Mouse (Mus musculus): Measurements from ENCODE around the gene Gm20696.
A peak's percentile ranks its signal among the peaks of the same experiment; 100 is the strongest.

Gene Gm20696

GRCm38 (mm10) chr6:99566921-99567320 is 99.7 kb downstream of the Gm20696 start:
- no peak for DNase-seq (ENCODE audit: low spot score in 2 of 2)

- no peak for DNase-seq (ENCODE audit: low spot score in 2 of 2)
Measured at GRCm38 (mm10) chr6:99564766-99565165, 101.8 kb downstream of the Gm20696 start.

GRCm38 (mm10) chr6:99556950-99557349 is 109.6 kb downstream of the Gm20696 start:
- no peak for DNase-seq (ENCODE audit: low spot score in 2 of 2)

- DNase-seq (ENCODE audit: low spot score in 2 of 2): no peak
Measured at GRCm38 (mm10) chr6:99552816-99553215, 113.8 kb downstream of the Gm20696 start.

GRCm38 (mm10) chr6:99546416-99546815 is 120.2 kb downstream of the Gm20696 start:
- no peak for DNase-seq (ENCODE audit: low spot score in 2 of 2)

- DNase-seq (ENCODE audit: low spot score in 2 of 2): no peak
Measured at GRCm38 (mm10) chr6:99545437-99545836, 121.2 kb downstream of the Gm20696 start.

GRCm38 (mm10) chr6:99541105-99541504 is 125.5 kb downstream of the Gm20696 start:
- no peak for DNase-seq (ENCODE audit: low spot score in 2 of 2)

- DNase-seq (ENCODE audit: low spot score in 2 of 2): no peak
Measured at GRCm38 (mm10) chr6:99540653-99541052, 125.9 kb downstream of the Gm20696 start.

- DNase-seq (ENCODE audit: low spot score in 2 of 2): no peak
Measured at GRCm38 (mm10) chr6:99540146-99540545, 126.5 kb downstream of the Gm20696 start.

- no peak for DNase-seq (ENCODE audit: low spot score in 2 of 2)
Measured at GRCm38 (mm10) chr6:99538194-99538941, 128.2 kb downstream of the Gm20696 start.

GRCm38 (mm10) chr6:99534211-99534745 is 132.3 kb downstream of the Gm20696 start:
- no peak for DNase-seq (ENCODE audit: low spot score in 2 of 2)

GRCm38 (mm10) chr6:99532458-99532857 is 134.1 kb downstream of the Gm20696 start:
- no peak for DNase-seq (ENCODE audit: low spot score in 2 of 2)

GRCm38 (mm10) chr6:99528972-99529371 is 137.6 kb downstream of the Gm20696 start:
- DNase-seq (ENCODE audit: low spot score in 2 of 2): no peak

- DNase-seq (ENCODE audit: low spot score in 2 of 2): no peak
Measured at GRCm38 (mm10) chr6:99527457-99528105, 139.0 kb downstream of the Gm20696 start.

- DNase-seq (ENCODE audit: low spot score in 2 of 2): no peak
Measured at GRCm38 (mm10) chr6:99525351-99525750, 141.2 kb downstream of the Gm20696 start.

GRCm38 (mm10) chr6:99523679-99524370 is 142.8 kb downstream of the Gm20696 start:
- no peak for DNase-seq (ENCODE audit: low spot score in 2 of 2)

- DNase-seq (ENCODE audit: low spot score in 2 of 2): peak; percentile 47 to 76
Measured at GRCm38 (mm10) chr6:99523109-99523632, 143.4 kb downstream of the Gm20696 start.

GRCm38 (mm10) chr6:99522359-99523108 is 144.1 kb downstream of the Gm20696 start, which contains the start of gene Foxp1:
Gene Foxp1 (minus strand): TSS chr6:99522721.
- DNase-seq (ENCODE audit: low spot score in 2 of 2): peak; percentile 64 to 81

- DNase-seq (ENCODE audit: low spot score in 2 of 2): peak; percentile 49 to 81
Measured at GRCm38 (mm10) chr6:99521641-99522358, 144.8 kb downstream of the Gm20696 start.

GRCm38 (mm10) chr6:99521038-99521640 is 145.5 kb downstream of the Gm20696 start:
- peak; percentile 19 to 79 for DNase-seq (ENCODE audit: low spot score in 2 of 2)
